Mouse (Mus musculus) adrenal gland, postnatal 25 days (tissue): ENCODE results near the gene Pgap2. TPM values are rescaled to one million over a fixed set of nuclear protein-coding genes. Genes with fewer than 3 reads are reported as not detected.

Experiments used
- DNase-seq: peaks from one replicate; pipeline ENCODE4 v3.0.0; 2021; ENCODE audit warnings: mixed read lengths
- long read RNA-seq: library from polyadenylated mRNA; stranded (forward); transcript quantifications from one replicate; pipeline ENCODE4 v2.0.0, GENCODE M21; 2021
- total RNA-seq: library from RNA; stranded (reverse); gene quantifications from 2 replicates; pipeline ENCODE4 v1.2.3, GENCODE M21; 2021

The Pgap2 gene
- 82.3 and 110 TPM in 2 replicates for total RNA-seq
- long read RNA-seq, transcript Pgap2-204 (7 exons, 2,141 nt), result minor isoform, 6 of 62 reads
- long read RNA-seq, transcript Pgap2-201 (7 exons, 1,201 nt), result major isoform, 14 of 62 reads
- long read RNA-seq, transcript Pgap2-225 (7 exons, 2,034 nt), result minor isoform, 10 of 62 reads
- long read RNA-seq, partial matches to known transcripts, result 7 of 62 reads
- long read RNA-seq, other reads (novel, unspliced or antisense), result 24 of 62 reads

DNA sequence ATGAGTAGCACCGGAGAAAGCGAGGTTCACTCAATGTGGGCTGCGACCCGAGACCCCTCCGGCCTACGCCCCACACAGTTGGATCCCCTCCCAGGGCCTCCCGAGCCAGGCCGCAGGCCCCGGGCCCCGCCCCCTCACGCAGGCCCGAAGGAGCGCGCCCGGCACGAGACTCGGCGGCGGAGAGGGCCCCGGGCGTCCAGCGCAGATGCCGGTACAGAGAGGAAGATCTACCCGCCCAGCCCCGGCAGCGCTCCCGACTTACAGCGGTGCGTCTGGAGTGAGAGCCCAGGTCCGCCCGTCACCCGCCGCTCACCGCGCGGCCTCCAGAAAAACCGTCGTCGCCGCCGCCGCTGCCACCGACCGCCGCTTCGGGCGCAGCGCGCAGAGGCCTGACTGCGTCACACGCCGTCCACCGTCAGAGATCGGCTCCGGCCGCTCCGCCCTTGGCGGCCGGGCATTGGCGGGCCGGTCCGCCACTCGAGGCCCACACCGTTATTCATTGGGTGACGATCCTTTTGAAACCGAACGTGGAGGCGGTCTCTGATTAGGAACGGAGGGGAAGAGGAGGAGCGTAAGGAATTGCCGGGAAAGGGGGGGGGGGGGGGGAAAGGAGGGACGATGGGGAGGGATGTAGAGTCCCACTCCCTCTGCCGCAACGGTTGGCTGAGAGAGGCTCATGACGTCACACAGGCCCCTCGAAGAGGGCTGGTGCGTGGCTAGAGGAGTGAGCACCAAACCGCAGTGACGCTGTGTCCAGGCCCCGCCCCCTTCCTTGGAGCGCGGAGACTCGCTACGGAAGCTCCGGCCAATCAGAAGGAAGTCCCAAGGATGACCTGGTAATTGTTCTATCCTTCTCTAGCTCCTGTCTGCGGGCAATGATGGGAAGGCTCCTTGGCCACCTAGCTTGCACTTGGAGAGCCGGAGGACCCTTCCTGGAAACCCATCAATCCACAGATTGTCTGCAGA lies at the start of gene Pgap2, which contains the start of gene Nup98:
Pgap2 (plus strand) TSS at position 453 of the 966 bp plus-strand sequence.
Nup98 (minus strand) TSS at position 421 of the 966 bp plus-strand sequence.
- peak; percentile 99 for DNase-seq

DNA sequence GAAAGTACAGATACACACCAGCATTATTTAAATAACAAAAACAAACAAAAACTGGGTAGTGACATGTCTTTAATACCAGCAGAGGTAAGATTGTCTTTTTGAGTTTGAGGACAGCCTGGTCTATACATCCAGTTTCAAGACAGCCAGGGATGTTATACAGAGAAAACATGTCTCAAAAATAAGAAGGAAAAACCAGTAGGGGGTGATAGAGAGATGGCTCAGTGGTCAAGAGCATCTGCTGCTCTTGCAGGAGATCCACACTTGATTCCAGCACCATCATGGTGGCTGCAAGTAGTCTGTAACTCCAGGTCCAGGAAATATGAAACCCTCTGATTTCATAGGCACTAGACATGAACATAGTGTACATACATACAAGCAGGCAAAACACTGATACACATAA lies 39.7 kb upstream of the Pgap2 start:
- no peak for DNase-seq

DNA sequence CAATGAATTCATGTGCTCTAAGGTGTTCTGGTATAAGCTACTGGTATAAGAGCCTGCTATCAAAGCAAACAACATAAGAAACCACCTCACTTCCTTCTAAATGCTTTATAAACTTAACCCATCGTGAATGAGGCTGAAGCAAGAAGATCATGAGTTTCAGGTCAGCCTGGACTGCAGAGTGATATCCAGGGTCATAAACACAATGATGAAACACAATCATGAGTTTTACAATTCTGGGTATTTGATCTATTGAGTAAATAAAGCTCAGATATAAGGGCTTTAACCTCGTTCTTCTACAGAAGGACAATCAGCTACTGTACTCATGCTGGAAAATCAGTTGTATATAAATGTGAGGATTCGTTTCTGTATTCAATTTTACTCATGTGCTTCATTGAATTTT lies 26.2 kb upstream of the Pgap2 start:
- no peak for DNase-seq

DNA sequence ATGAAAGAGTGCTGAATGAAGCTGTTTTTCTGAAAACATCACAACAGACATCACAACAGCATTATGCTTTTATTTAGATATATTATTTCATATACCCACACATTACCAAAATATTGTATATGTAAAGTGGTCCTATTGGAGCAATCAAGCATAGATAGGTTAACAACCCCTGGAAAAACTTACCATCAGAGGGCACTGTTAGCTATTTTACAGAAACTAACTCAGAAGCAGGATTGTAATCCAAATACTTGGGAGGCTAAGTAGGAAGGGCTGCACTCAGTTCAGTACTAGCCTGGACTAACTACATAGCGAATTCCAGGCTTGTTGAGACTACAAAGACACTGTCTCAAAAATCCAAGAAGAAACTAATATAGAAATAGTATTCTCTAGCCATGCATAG lies 17.7 kb upstream of the Pgap2 start:
- DNase-seq, result no peak

DNA sequence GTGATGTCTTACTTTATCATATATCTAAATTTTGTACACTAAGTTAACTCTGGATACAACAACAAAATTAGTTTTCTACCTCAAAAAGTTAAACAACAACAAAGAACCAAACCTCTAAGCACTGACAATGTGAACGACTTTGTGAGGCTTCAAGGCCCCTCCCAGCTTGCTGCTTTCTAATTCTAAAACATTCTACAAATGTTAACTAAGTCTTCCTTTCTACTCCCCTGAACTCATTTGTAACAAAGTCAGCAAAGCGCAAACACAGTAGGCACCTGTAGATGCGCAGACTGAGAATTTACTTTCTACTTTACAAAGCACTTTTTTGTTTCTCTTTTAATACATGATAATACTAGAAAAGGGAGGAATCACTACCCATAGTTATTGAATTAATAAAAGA lies 9.4 kb upstream of the Pgap2 start:
- no peak for DNase-seq

DNA sequence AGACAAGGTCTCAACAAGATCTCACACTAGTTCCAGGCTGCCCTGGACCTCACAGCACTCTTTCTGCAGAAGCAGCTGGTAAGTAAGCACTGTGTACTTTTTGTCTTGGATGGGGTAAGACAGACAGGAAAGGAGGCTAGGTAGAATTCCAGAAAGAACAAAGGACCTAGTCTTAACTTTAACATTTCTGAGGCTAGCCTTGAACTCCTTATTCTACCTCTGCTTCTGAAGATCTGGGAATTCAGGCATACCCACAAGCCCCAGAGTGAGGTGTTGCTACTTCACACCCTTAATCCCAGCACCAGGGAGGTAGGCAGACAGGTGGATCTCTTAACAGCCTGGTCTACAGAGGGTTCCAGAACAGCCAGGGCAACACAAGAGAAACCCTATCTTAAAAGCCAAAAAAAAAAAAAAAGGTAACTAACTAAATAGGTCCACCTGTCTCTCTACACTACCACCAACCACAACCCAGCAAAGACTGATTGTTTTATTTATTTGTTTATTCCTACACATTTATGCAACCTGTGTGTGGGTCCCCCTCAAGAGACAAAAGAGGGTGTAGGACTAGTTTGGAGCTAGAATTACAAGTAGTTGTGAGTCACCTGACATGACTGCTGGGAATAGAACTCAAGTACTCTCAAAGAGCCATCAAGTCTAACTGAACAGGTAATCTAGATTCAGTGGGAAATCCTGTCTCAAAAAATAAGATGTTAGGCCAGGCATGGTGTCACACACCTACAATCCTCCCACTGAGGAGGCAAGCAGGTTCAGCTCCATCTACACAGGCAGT lies 8.8 kb upstream of the Pgap2 start:
- DNase-seq, result no peak

DNA sequence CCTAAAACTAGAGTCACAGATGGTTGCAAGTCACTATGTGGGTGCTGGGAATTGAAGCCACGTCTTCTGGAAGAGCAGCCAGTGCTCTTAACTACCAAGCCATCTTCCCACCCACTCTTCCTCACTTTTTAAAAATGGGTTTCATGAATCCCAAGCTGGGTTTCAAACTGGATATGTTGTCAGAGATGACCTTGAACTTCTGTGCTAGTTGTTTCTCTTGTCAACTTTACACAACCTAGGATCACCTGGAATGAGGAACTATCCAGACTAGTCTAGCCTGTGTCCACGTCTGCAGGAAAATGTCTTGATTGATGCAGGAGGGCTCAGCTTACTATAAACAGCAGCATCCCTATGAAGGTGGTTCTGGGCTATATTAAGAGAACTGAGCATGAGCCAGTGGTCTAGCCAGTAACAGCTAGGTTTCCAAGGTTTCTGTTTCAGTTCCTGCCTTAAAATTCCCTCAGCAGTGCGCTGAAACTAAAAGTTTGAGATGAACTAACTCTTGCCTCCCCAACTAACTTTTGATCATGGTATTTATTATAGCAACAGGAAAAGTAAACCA lies 5.6 kb upstream of the Pgap2 start:
- DNase-seq, result no peak

DNA sequence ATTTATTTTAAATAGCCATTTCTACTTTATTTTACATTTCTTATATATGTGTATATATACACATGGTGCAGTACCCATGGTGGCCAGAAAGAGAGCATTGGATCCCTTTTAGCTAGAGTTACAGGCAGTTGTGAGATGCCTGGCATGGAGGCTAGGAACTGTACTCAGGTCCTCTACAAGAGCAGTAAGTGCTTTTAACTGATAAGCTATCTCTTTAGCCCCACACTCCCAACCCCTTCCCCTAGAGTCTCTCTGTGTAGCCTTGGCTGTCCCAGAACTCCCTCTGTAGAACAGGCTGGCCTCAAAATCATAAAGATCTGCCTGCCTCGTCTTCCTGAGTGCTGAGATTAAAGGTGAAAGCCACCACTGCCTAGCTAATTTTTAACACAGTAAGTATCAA lies 4.4 kb upstream of the Pgap2 start:
- no peak for DNase-seq

DNA sequence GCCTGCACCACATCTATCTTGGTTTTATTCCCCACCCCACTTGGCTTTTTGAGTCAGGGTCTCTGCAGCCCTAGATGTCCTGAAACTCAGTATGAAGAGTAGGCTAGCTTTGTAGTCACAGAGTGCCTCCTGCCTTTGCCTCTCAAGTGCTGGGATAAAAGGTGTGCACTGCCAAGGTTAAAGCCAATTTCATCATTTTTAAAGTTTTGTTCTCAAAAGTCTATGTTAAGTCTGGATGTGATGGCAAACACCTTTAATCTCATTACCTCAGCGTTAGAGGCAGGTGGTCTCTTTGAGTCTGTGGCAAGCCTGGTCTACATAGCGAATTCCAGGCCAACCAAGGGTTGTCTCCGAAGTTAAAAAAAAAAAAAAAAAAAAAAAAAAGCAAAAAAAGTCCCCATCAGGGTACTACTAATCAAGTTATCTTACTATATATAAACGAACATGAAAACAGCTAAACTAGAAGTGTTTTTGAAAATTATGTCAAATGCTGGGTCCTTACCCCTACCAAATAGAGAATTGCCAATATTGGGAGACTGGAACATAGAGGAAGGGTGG lies 1.1 kb upstream of the Pgap2 start:
- DNase-seq, result no peak

DNA sequence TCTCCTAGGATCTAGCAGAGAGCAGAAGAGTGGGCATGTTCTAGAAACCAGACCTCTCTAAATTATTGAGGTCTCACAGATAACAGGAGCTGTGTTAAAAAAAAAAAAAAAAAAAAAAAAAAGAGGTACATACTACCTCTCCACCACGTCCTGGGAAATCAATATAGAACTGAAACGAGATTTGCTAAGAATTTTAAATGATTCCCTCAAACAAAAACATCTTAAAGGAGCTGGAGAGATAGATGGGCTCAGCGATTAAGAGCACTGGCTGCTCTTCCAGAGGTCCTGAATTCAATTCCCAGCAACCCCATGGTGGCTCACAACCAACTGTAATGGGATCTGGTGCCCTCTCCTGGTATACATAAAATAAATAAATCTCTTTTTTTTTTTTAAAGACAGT lies 1.1 kb downstream of the Pgap2 start:
- no peak for DNase-seq

DNA sequence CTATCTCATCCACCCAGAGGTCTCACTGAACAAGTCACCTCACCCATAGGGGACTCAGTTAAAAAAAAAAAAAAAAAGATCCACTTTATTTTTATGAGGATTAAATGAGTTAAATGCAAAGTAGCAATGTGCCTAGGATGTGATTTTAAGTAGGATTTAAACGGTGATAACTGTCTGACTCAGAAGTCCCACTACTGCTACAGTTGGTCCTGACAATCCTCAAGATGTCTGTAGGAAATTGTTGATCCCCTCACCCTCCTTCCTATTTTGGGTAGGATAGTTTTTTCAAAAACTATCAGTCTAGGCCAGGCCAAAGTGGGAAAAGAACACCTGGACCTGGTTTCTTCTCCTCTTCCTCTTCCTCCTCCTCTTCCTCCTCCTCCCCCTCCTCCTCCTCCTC lies 11.9 kb downstream of the Pgap2 start:
- no peak for DNase-seq

DNA sequence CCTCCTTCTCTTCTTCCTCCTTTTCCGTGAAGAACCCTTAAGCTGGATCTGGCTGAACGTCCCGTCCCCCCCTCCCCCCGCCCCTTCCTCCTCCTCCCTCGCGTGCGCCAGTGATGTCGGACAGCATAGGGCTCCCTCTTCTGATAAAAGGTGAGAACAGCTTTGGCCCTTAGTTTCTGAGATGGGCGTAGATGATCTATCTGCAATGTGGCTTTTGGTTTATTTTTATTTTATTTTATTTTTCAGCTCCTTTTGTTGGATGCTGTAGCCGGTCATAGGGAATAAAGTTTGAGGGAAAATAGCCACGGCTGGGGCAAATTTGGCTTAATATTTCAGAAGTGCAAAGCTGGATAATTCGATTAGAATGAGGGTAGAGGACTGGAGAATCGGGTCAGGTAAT lies 12.3 kb downstream of the Pgap2 start:
- DNase-seq, result peak; percentile 48

DNA sequence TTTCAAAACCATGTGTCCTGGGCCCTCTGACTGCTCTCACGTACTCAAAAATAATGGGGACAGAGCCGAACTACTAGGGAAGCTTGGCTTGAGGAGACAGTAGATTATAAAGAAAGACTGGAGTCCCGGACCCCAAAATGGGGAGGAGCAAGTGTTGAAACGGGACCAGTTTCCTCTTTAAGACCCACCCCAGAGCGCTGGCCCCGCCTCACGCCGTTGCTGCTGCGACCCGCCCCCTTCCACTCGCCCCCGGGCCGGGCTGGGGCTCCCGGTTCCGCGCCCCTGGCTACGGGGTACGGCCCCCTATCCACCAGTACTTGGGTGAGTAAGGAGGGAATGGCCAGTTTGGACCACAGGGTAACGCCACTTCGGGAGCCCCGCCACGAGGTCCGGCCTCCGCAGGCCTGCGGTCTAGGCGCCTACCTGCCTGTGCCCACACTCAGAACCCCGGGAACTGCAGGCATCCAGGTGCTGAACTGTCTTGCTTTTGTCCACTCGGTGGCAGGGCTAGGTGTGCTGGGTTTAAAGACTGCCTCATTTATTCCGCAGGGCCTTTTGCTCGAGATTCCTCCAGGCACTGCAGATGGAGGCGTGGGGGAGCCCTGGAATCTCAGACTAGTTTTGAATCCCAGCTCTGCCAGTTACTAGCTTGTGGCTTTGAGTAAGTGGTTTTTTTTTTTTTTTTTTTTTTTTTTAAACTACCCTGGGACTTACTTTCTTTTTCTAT lies 13.0 kb downstream of the Pgap2 start:
- peak; percentile 80 for DNase-seq

DNA sequence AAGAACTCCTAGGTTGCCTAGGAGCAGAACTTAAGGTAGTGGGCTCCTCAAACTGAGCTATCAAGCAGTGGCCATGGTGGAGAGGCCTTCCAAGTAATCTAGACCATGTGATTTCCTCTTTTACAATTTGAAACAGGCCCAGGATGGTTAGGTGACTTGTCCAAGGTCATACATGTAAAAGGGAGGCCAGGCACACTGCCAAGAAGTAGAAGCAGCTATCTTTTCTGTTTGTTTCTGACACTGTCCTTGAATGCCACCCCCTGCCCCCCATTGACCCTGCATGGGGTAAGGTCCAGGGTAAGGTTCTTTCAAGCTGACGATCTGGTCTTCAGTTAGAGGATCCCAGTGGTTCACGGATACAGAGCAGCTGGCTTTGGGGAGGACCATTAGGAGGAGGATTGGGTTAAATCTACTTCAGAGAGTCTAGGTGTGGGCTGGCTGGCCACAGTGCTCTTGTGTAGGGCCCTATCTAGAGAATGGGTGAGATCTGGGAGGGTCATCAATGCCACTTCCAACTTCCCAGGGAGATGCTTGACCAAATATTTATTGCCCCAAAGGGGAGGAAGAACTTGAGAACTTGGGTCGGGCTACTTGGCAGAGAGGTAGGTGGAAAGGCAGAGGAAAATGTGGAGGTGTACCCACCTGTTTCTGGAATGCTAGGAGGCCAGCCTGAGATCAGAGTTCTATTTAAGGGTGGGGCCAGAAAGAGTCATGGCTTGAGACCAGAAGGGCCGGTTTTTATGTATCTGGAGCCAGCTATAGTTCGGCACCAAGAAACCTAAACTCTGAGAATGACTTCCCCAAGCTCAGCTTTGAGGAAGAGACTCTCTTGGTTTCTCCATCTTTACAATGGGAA lies 14.1 kb downstream of the Pgap2 start:
- peak; percentile 58 for DNase-seq

DNA sequence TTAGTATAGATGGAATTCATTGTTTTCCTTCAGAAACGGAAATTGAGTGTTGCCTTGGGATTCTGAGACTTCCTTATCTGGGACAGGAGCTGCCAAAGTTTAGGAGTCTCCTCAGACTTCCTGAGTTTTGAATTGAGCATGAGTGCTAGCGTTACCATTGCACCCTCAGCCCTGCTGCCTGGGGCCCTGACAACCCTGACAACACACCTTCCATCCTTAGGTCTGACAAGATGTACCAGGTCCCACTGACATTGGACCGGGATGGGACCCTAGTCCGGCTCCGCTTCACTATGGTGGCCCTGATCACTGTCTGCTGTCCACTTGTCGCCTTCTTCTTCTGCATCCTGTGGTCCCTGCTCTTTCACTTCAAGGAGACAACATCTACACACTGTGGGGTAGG lies 16.0 kb downstream of the Pgap2 start:
- no peak for DNase-seq

DNA sequence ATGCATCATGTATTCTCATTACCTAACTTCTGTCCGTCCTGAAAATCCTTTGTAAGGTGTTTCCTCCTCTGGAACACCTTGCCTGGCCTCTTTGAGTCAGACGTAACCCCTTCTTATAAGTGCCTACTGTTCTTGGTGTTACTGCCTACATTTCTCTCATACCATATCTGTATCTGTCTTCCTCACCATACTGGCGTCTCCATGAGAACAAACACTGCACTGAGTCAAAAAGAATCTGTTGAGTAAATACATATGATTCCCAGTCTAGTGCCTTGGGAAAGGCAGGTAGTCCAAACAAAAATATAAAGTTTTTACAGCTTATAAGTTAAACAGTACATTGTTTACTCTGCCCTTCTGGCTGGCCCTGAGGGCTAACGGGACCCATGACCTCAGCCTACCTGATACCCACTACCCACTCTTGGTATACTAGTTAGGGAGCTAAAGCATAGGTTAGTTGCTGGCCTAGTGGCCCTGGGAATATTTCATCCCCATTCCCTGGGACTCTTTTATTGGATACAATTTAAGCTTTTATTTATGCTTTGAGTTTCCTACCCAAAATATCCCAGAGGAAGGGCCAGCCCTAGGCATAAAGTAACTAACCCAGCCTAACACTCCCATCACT lies 18.2 kb downstream of the Pgap2 start:
- DNase-seq, result no peak

DNA sequence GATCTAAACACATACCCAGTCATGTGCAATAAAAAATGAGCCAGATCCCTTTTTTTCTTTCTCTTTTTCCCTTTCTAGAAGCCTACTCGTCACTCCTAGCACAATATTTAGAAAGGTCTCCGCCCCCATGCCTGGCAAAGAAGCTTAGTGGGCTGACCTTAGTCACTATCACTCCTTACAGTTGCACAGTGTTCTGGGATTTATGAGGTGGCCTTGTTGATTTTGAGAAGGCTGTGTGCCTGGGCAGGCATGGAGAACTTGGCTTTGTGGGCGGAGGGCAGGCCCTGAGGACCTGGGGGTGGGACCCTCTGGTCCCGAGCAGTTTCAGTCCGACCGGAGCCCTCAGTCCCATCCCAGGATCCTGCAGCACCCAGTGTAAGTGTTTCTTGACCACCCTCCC lies 19.8 kb downstream of the Pgap2 start:
- no peak for DNase-seq

DNA sequence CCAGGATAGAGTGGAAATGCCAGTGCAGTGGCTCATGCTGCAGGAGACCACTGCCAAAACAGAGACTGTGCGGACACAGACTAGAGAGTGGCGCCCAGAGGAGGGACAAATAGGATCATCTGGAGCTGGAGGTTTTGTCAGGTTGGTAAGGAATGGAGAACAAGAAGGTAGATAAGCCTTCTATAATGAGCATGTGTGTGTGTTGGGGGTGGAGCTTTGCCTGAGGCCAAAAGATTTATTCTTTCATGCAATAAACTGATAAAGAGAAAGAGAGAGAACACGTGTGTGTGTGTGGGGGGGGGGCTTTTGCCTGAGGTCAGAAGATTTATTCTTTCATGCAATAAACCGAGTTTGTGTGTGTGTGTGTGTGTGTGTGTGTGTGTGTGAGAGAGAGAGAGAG lies 23.1 kb downstream of the Pgap2 start:
- DNase-seq, result no peak

DNA sequence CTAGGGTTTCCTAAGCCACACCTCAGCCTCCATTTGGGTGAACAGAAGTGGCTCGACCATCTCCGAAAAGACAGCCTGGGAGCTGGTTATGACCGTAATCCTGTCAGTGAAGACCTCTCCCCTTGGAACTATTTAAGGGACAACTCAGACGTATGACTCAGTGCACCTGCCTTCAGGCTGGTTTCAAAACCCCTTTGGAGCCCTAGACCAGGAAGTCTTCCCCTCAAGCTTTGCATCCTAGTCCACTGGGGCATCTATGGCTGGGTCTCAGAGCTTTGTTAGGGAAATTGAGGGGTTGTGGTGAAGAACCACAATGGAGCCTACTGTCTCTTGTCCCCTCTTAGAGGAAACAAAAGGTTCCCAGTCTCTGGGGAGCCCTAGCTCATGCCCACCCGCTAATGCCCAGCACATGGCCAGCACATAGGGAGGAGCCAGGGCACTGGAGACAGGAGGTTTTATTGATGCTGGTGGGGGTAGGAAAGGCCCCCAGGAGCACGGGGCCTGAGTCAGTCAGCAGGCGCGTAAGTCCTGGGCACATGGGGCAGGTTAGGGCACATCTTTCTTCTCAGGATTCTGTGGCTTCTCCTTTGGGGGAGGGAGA lies 28.8 kb downstream of the Pgap2 start:
- no peak for DNase-seq

DNA sequence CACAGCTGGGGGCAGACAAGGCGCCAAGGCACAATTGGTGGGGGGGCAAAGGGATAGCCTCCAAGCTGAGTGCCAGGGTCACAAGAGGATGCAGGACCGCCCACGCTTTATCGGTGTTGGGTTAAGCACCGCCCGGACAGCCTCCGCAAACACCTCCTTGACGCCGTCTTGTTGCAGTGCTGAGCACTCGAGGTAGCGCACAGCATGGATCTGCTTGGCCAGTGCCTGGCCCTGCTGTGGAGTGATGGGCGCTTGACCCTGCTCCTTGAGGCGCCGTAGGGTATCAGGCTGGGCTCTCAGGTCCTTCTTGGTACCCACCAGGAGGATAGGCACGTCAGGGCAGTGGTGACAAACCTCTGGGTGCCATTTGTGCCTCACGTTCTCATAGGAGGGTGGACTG lies 29.6 kb downstream of the Pgap2 start:
- DNase-seq, result no peak
